Mouse (Mus musculus): Measurements from ENCODE around the gene Ift43.

GRCm38 (mm10) chr12:86158689-86159483, 76.5 kb downstream of the Ift43 start:
- TF ChIP-seq GATA1 (IDR thresholded peaks at IDR 0.05; ENCODE audit: low read length) (no peak), TAL1 (IDR thresholded peaks at IDR 0.05; ENCODE audit: low read length) (no peak)
